22 mouse cellular contexts compared by ENCODE assay signal in genomic region chr13:86097836-86098235, GRCm38 (mm10). TPM values are rescaled to one million over a fixed set of nuclear protein-coding genes. Genes with fewer than 3 reads are reported as not detected.
DNase-seq lines count a peak whose midpoint lies in the region; TF ChIP-seq lines count a peak whose summit lies in the region.
"Had no signal": no experiment of that assay in that cellular context is flagged by ENCODE, and none has a peak within 500 bp of the region (broad histone marks: within the 10 kb centered on the region; RNA-seq: fewer than 3 reads in every experiment).

No protein-coding gene starts in this region.

- TF ChIP-seq POLR2A in ES-Bruce4 (IDR thresholded peaks at IDR 0.05; ENCODE audit: insufficient read depth, low read length) = no peak

- H3K9ac ChIP-seq in ES-Bruce4 (ENCODE audit: low read depth, poor library complexity, severe bottlenecking) = no peak overlapping the region
- no peak overlapping the region for H3K9ac ChIP-seq in ES-E14 (ENCODE audit: insufficient read depth, low read depth, low read length, poor library complexity, severe bottlenecking)
- H3K9ac ChIP-seq: embryonic facial prominence, embryonic 13.5 days; embryonic facial prominence, embryonic 15.5 days; forebrain, embryonic 12.5 days had no signal

- H3K27ac ChIP-seq in ES-Bruce4 (ENCODE audit: insufficient read depth, low read length) (peak overlapping the region; percentile 99), ES-E14 (ENCODE audit: insufficient read depth, low read depth, low read length, poor library complexity, severe bottlenecking) (peak overlapping the region; percentile 78; the same call in 1 of the 2 replicates)
- H3K27ac ChIP-seq: embryonic facial prominence, embryonic 13.5 days; embryonic facial prominence, embryonic 15.5 days; forebrain, embryonic 10.5 days; forebrain, embryonic 12.5 days had no signal

- H3K4me3 ChIP-seq in ES-Bruce4 (ENCODE audit: low read depth, low read length) = no peak overlapping the region
- no peak overlapping the region for H3K4me3 ChIP-seq in ES-E14 (ENCODE audit: insufficient read depth in 1 of 2, low read depth in 1 of 2, low read length in 2 of 2, poor library complexity in 1 of 2, severe bottlenecking in 1 of 2)
- H3K4me3 ChIP-seq: embryonic facial prominence, embryonic 13.5 days; embryonic facial prominence, embryonic 15.5 days; erythroblast, embryonic 14.5 days; forebrain, embryonic 10.5 days; forebrain, embryonic 12.5 days had no signal

- no peaks in the 10 kb centered on the region for H3K36me3 ChIP-seq in ES-Bruce4 (ENCODE audit: control insufficient read depth, insufficient read depth, low read length, poor library complexity, severe bottlenecking)
- no peaks in the 10 kb centered on the region for H3K36me3 ChIP-seq in ES-E14 (ENCODE audit: control insufficient read depth, insufficient read depth, low read length, poor library complexity, severe bottlenecking)
- H3K36me3 ChIP-seq: embryonic facial prominence, embryonic 13.5 days; embryonic facial prominence, embryonic 15.5 days; forebrain, embryonic 10.5 days; forebrain, embryonic 12.5 days had no signal

- H3K9me3 ChIP-seq in ES-Bruce4 (replicated peaks; ENCODE audit: control insufficient read depth, insufficient read depth, low read length, poor library complexity, severe bottlenecking) (no peaks in the 10 kb centered on the region), ES-E14 (ENCODE audit: control insufficient read depth, insufficient read depth, low read depth, low read length) (no peaks in the 10 kb centered on the region; the same call in 1 of the 2 replicates)
- H3K9me3 ChIP-seq: embryonic facial prominence, embryonic 13.5 days; embryonic facial prominence, embryonic 15.5 days; forebrain, embryonic 10.5 days; forebrain, embryonic 12.5 days had no signal

- no peak for TF ChIP-seq CTCF in ES-Bruce4 (IDR thresholded peaks at IDR 0.05; ENCODE audit: low read depth, low read length)

- H3K27me3 ChIP-seq in ES-Bruce4 (ENCODE audit: control insufficient read depth, insufficient read depth, low read length, poor library complexity, severe bottlenecking) = no peaks in the 10 kb centered on the region
- H3K27me3 ChIP-seq: CH12.LX; embryonic facial prominence, embryonic 13.5 days; embryonic facial prominence, embryonic 15.5 days; forebrain, embryonic 12.5 days had no signal

- TF ChIP-seq EP300 in ES-Bruce4 (IDR thresholded peaks at IDR 0.05; ENCODE audit: insufficient read depth, low read depth, low read length) = 0 out of 2 replicates have a peak, but pooled peaks have one; percentile 30

- DNase-seq in ES-E14 (ENCODE audit: low read depth, low spot score) (peak; percentile 50), WW6 (ENCODE audit: low read depth, low spot score) (peak; percentile 34)
- no peak for DNase-seq in testis, postnatal 10 days (ENCODE audit: low spot score)
- no peak for DNase-seq in layer of hippocampus, adult 8-10 months (ENCODE audit: low spot score in 2 of 2)
- no peak for DNase-seq in embryo, embryonic 10 days (ENCODE audit: low spot score)
- DNase-seq: adrenal gland, adult 8-10 months; adrenal gland, postnatal 14 days; adrenal gland, postnatal 36 days; B cell, adult 2 months; cerebellum, adult 11-12 months; cerebellum, adult 2 months; cerebellum, adult 9-10 months; cerebellum, postnatal 10 days; cerebellum, postnatal 25 days; embryo, embryonic 11 days had no signal

- H3K4me1 ChIP-seq in ES-Bruce4 (ENCODE audit: control insufficient read depth, insufficient read depth, low read length) (peaks cover 2% of the 10 kb centered on the region), ES-E14 (ENCODE audit: control insufficient read depth in 2 of 2, insufficient read depth in 2 of 2, low read length in 2 of 2, poor library complexity in 1 of 2) (no peaks in the 10 kb centered on the region)
- H3K4me1 ChIP-seq: embryonic facial prominence, embryonic 13.5 days; embryonic facial prominence, embryonic 15.5 days; forebrain, embryonic 10.5 days had no signal

- in situ Hi-C loops in ES-E14 (cut with MboI; ENCODE audit: low sequenced_read_pairs in 2 of 2, unreplicated experiment in 2 of 2) = no loop called here

TF ChIP-seq in ES-E14, 5 proteins besides CTCF, POLR2A, EP300 and RAD21:
- no peak for TF ChIP-seq ZC3H11A (IDR thresholded peaks at IDR 0.05; ENCODE audit: borderline replicate concordance, low read depth, low read length)
- no peak for TF ChIP-seq ZNF384 (IDR thresholded peaks at IDR 0.05; ENCODE audit: low read depth, low read length)
- no peak for TF ChIP-seq HCFC1 (IDR thresholded peaks at IDR 0.05; ENCODE audit: borderline replicate concordance, insufficient read depth, low read length)
- TF ChIP-seq MAFK (IDR thresholded peaks at IDR 0.05; ENCODE audit: insufficient read depth, low read depth, low read length) = no peak
- no peak for TF ChIP-seq CHD2 (IDR thresholded peaks at IDR 0.05; ENCODE audit: low read depth, low read length)

RNA-seq across cellular contexts. Expression of gene Cox7c, which starts 51.1 kb away (rescaled TPM):
- polyA plus RNA-seq in ES-Bruce4 (2011; ENCODE audit: insufficient read depth, insufficient read length, low read depth, missing spikeins) = 505 and 579 TPM in 2 replicates
- total RNA-seq in ES-E14 (2012; rRNA removed) = 1,263 and 1,354 TPM in 2 replicates
- 100 to 1,000 TPM; 318 to 362 (median 345) TPM for total RNA-seq in layer of hippocampus, adult 8-10 months (2022)

Comparison
In these comparisons a context has a peak if more than half of its experiments do, and no peak if none do; other contexts are left out.
1. DNase-seq: peak in ES-E14 (single experiment) and WW6 (single experiment); none in testis, postnatal 10 days (single experiment), layer of hippocampus, adult 8-10 months (0 of 2) and embryo, embryonic 10 days (single experiment).